Mouse (Mus musculus): ENCODE data around the gene Lmbr1l.

DNA sequence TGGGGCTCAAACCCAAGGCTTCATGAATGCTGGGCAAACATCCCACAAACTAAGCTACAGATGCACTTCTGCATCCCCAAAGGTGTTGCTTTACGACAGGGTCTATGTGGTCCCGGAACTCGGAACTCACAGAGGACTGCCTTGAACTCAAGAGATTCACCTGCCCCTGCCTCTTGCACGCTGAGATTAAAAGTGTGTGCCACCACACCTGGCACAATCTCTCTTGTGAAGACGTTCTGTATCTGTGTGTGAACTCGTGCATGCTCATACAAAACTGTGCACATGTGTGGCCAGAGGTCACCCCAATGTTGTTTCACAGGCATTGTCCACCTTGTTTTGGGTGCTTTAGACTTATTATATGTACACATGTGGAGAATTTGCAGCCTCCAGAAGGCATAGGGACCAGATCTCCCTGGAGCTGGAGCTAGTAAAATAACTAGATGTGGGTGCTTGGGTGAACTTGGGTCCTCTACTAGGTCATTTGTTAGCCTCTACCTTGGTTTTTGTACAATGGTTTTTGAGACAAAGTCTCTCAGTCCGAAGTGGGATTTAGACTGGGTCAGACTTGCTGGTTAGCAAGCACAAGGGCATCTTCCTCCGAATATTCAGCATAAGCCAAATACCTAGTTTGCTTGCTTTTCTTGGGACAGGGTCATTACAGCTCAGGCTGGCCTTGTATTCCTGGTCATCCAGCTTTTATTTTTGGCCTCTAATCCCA is 12.1 kb upstream of the Lmbr1l start:
- TF ChIP-seq CTCF (conservative IDR thresholded peaks at IDR 0.05 in 1 of 2, IDR thresholded peaks at IDR 0.05 in 1 of 2; ENCODE audit: low read depth in 2 of 2, low read length in 2 of 2) (no peak), POLR2A (IDR thresholded peaks at IDR 0.05; ENCODE audit: low read depth, low read length) (peak; percentile 61), ZC3H11A (IDR thresholded peaks at IDR 0.05; ENCODE audit: low read depth, low read length) (no peak), HCFC1 (IDR thresholded peaks at IDR 0.05; ENCODE audit: low read depth, low read length) (no peak), ZKSCAN1 (IDR thresholded peaks at IDR 0.05; ENCODE audit: borderline replicate concordance, low read depth, low read length) (no peak)

Measured in CH12.LX (cell line).